8 mouse cellular contexts compared by ENCODE assay signal in genomic region chr3:41082885-41083789, GRCm38 (mm10). TPM values are rescaled to one million over a fixed set of nuclear protein-coding genes. Genes with fewer than 3 reads are reported as not detected.
DNase-seq lines count a peak whose midpoint lies in the region; ATAC-seq and TF ChIP-seq lines count a peak whose summit lies in the region.

Pgrmc2 (minus strand) TSS chr3:41083046.

- 0 out of 2 replicates have a peak, but pooled peaks cover 3% of the 10 kb centered on the region for H3K36me3 ChIP-seq in hindbrain, embryonic 10.5 days
- no peaks in the 10 kb centered on the region for H3K36me3 ChIP-seq in lung, postnatal 0 days (ENCODE audit: insufficient read depth, low read length)

- peak within 1 kb of the TSS; percentile 59 for H3K9ac ChIP-seq in lung, postnatal 0 days (replicated peaks; ENCODE audit: low read depth)

- H3K27me3 ChIP-seq in hindbrain, embryonic 10.5 days (ENCODE audit: insufficient read depth, poor library complexity, severe bottlenecking) = no peaks in the 10 kb centered on the region
- no peaks in the 10 kb centered on the region for H3K27me3 ChIP-seq in lung, postnatal 0 days (replicated peaks; ENCODE audit: insufficient read depth, low read length)

- TF ChIP-seq CTCF in lung, postnatal 0 days (IDR thresholded peaks at IDR 0.05) = peak; percentile 63

- peak within 1 kb of the TSS; percentile 78 for H3K4me3 ChIP-seq in hindbrain, embryonic 10.5 days
- H3K4me3 ChIP-seq in lung, postnatal 0 days (ENCODE audit: low read depth, low read length) = peak within 1 kb of the TSS; percentile 88

- under 1% methylated on average over 95 of the region's 95 CpGs for WGBS in hindbrain, embryonic 10.5 days
- WGBS in lung, postnatal 0 days = under 1% methylated on average over 59 of the region's 95 CpGs

- peak within 1 kb of the TSS; percentile 97 for H3K4me2 ChIP-seq in lung, postnatal 0 days (replicated peaks; ENCODE audit: low read depth, low read length)

- TF ChIP-seq EP300 in lung, postnatal 0 days (IDR thresholded peaks at IDR 0.05) = no peak

- ATAC-seq in frontal cortex, adult (ENCODE audit: low TSS enrichment) = peak; percentile 91
- peak; percentile 98 for ATAC-seq in lung, postnatal 0 days

- peak; percentile 99 for DNase-seq in MN1 (ENCODE audit: low spot score)
- DNase-seq in cerebellum, adult 9-10 months = peak; percentile 99
- DNase-seq in hindbrain, embryonic 10.5 days (ENCODE audit: low spot score) = peak; percentile 99
- DNase-seq in layer of hippocampus, adult 9-11 months = peak; percentile 99
- DNase-seq in lung, postnatal 0 days (ENCODE audit: low spot score) = peak; percentile 99
- peak; percentile 98 for DNase-seq in ovary, postnatal 14 days (ENCODE audit: low spot score)
- peak; percentile 99 for DNase-seq in thymus, postnatal 14 days

- peaks cover 28% of the 10 kb centered on the region for H3K4me1 ChIP-seq in hindbrain, embryonic 10.5 days (replicated peaks)
- peaks cover 9% of the 10 kb centered on the region for H3K4me1 ChIP-seq in lung, postnatal 0 days (ENCODE audit: insufficient read depth, low read depth, low read length)

- no peaks in the 10 kb centered on the region for H3K9me3 ChIP-seq in hindbrain, embryonic 10.5 days
- H3K9me3 ChIP-seq in lung, postnatal 0 days (ENCODE audit: low read length) = no peaks in the 10 kb centered on the region

- peak within 1 kb of the TSS; percentile 94 for H3K27ac ChIP-seq in hindbrain, embryonic 10.5 days
- H3K27ac ChIP-seq in lung, postnatal 0 days (ENCODE audit: low read length) = peak within 1 kb of the TSS; percentile 84

RNA-seq across cellular contexts. Expression of gene Pgrmc2, which starts in this region (rescaled TPM):
- 29.8 and 32.5 TPM in 2 replicates for polyA plus RNA-seq in hindbrain, embryonic 10.5 days (2016; fragmentation: Nextera tagmentation; extraction: Ambion mirVana)
- polyA plus RNA-seq in lung, postnatal 0 days (2015; fragmentation: Nextera tagmentation; extraction: Ambion mirVana) = 22.1 and 24.4 TPM in 2 replicates

Comparison
In these comparisons a context has a peak if more than half of its experiments do, and no peak if none do; other contexts are left out.
1. Peak in every context shown above with its lines: DNase-seq, ATAC-seq, H3K4me3 ChIP-seq and H3K27ac ChIP-seq.